Mouse (Mus musculus): Measurements from ENCODE around the gene Eps8l1.

The Eps8l1 gene

DNA sequence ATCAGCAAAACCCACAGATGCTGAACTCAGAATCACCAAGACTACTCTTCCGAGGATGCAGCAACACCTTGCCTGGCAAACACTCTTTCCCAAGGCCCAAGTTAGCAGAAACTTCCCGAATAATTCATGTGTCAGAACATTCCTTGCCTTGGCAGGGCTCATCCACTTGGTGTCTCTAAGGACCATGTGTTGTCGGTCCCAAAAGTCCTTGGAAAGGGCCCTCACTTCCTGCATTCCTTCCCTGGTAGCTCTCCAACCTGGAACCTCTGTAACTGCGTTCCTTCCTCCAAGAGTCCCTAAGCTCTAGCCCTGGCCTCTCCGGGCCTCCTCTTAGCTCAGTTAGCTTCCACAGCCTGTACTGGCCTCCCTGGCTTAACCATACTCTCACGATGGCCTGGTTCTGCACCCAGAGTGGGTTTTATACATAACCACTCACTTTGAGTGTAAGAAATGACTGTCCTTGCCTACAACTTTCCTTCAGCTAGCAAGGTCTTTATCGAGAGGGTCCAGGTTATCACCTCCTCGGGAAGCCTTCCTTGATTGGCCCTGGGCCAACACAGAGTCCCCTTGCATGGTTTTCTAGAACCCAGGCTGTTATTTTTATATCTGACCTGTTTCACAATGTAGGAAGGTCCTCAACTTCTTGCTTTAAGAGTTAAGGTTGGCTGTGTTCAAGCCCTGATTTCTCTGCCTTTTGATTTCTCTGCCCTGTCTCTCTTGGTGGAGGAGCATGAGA is 51.2 kb downstream of the Eps8l1 start:
- DNase-seq = peak in 1 of 2 experiments; percentile 39

DNA sequence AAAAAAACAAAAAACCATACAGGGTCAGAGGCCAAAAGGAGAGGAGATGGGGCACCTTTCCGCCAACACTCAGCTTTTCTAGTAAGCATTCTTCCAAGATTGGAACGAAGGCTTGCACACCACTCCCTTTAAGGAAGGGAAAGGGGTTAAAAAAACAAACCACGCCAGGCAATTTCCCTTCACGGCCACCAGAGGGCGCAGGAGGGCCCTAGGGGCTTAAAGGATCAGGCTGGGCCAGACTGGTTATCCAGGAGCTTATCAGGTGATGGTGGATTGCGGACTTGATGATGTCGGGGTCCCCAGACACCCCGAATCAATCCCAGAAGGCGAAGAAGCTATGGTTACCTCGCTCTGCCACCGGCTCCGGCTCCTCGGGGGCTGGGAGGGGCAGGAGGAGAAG is 52.8 kb downstream of the Eps8l1 start:
- DNase-seq = peak; percentile 50 to 63

DNA sequence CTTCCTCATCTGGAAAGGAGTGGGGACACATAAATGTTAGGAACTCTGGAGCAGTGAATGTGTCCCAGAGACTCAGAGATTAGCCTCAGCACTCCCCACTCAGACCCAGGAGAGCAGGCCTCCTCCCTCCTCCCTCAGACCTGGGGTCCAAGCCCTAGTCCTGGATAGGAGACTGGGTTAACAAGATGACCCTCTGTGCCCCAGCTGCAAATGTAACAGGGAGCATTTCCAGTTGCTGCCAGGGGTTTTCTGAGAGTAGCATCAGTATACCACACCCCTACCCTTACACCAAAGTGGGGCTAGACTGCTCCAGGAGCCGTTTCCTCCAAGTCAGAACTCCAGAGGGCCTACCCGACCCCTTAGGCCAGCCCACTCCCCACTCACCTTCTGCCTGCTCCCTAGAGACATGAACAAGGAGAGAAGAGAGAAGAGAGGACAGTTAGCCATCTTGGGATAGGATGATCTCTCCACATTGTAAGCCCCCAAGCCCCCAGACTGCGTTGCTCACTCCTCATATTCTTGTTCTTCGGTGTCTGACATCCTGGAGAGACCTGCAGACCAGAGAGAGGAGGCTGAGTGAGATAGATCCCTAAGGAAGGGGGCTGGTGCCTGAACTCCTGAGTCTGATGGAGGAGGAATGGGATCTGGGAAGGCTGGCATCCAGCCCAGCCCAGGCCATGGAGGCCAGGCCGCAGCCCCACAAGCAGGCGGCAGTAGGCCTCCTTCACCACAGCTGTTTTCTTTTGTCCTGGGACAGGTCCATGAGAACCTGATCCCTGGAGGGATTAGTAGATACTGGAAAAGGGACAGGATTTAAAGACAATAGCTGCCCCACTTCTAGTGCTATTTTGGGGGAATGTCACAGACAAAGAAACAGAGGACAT is 53.6 kb downstream of the Eps8l1 start:
- peak in 1 of 2 experiments; percentile 51 for DNase-seq

DNA sequence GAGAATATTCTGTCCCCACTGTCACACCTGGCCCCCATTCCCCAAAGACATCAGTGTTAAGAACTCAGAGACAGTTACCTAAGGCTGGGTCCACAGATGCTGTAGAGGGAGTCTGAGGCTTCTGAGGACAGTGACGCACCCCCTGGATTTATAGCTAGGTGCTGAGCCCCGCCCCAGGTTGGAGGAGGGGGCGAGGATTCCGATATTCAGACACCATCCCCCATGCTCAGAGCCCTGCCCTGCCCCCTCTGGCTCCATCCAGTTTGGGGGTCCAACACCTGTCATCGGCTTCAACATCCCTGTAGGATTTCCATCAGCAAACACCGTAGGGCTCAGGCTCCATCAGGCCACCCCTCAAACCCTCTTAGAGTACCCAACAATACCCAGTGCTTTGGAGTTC is 55.4 kb downstream of the Eps8l1 start:
- DNase-seq = no peak

DNA sequence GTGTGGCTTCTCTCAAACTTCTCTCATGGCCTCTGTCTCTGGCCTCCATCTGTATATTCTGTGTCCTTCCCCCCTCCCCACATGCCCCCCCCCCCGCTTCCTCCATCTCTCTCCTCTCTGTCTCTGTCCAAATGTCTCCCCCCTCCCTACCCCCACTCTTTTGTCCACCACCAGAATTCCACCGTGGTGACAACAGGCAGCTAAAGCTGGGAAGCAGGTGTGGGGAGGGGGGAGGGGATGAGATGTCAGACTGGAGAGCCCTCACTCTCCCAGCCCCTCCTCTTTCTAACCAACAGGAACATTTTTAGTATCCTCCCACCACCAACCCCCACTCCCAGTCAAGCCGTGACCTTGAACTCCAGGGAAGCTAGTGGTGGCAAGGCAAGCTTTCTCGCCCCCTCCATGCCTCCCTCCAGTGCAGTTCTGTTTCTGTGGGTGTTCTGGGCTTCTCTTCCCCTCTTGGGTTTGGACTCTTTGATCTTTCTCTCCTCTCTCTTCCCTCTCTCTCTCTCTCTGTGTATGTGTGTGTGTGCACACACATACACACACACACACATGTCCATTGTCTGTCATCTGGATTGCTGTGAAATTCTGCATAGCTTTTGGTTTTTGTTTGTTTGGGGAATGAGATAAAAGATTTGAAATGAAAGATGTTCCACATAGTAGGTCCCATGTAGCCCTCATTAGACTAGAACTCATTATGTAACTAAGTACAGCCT is 56.0 kb downstream of the Eps8l1 start, which contains the start of gene Tnnt1:
Gene Tnnt1 (minus strand): TSS at position 51 of the 719 bp plus-strand sequence.
- no peak for DNase-seq

DNA sequence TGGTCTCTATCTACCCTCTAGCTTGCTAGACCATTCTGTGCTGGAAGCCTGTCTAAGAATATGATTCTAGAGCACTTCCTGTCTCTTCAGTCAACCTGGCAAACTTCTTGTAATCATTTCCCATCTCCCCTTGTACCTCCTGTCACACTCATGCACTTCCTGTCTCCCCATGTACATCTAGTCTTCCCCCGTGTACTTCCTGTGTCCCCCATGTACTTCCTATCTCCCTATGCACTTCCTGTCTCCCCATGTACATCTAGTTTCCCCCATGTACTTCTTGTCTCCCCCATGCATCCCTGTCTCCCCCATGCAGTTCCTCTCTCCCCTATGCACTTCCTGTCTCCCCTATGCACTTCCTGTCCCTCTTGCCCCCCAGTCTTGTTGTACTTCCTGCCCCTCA is 58.0 kb downstream of the Eps8l1 start:
- no peak for DNase-seq

DNA sequence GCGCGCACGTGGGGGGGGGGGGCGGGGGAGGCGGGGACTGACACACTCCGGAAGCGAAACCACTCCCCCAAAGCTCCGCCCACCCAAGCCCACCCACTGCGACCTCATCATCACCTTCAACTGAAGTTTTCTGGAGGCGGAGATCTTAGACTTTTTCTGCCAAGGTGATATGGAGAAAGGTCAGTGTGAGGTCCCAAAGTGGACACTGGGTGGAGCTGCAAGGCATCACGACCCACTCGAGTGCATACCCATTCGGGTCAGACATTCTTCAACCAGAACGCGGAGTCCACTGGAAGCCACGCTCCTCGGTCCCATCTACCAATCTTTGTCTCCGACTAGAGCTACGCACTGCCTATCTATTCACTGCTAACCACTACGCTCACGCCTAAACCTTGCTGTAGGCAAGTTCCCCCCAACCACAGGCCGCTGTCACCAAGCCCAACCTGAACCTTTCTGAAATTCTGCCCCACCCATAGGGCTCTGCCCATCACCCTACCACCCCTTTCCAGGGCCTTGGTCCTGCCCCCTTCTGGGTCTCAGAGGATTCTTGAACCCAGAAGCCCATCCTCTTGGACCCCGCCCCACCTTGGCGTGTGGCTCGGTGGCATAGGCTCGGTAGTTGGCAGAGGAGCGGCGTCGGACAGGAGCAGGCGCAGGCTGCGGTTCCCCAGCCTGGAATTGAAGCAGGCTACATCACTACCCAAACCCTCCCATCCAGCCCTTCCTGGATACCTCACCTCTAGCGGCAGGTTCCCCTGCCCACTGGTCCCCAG is 60.9 kb downstream of the Eps8l1 start:
- no peak for DNase-seq

DNA sequence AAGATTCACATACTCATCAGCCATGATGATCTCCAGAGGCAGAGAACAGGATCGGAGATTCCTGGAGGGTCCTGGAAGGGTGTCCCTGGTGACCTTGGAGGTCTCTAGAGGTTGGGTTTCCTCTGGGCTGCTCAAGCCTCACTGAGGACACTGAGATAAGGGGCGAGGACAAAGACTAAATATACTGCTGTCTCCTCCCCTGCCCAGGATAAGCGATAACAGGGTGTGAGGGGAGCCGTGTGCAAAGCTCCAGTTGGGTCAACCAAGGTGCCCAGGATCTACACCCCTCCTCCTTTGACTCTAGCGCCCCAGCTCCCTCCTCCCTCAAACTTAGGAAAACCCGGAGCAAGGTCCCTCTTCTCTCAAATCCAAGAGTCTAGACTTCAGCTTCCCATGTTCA is 61.8 kb downstream of the Eps8l1 start:
- DNase-seq = no peak

DNA sequence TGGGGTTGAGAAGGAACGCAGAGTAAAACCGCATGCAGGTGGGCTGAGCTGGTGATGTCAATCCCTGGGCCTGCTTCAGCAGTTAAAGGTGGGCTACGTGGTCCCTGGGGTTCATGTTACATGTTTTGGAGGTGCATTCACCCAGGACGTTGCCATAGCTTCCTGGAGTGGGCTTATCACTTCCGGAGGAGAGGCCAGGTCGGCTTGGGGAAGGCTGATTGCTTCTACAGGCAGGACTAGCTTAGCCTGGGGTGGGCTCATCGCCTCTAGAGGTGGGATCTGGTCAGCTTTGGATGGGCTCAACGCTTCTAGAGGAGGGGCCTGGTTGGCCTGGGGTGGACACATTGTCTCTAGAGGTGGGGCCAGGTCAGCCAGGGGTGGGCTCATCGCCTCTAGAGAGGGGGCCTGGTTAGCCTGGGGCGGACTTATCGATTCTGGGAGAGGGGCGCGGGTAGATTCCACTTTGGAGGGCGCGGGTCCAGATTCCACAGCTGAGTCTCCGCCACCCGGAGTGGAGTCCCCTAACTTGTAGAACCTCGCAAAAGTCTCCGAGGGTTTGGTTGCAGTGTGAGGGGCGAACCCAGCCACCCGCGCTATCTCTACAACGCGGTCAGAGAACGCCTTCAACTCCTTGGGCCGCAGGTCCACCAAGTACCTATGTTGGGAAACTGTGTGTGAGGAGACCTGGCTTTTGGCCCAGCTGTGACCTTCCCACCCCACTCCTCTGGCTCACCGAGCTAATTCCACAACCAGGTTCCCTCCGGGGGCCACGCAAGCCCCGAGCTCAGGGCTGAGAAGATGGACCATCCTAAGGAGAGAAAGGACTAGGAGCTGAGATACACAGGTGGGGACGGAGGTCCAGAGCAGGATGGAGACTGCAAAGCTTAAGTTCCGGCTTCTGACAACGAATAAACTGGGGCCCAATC is 63.0 kb downstream of the Eps8l1 start:
- DNase-seq = no peak

DNA sequence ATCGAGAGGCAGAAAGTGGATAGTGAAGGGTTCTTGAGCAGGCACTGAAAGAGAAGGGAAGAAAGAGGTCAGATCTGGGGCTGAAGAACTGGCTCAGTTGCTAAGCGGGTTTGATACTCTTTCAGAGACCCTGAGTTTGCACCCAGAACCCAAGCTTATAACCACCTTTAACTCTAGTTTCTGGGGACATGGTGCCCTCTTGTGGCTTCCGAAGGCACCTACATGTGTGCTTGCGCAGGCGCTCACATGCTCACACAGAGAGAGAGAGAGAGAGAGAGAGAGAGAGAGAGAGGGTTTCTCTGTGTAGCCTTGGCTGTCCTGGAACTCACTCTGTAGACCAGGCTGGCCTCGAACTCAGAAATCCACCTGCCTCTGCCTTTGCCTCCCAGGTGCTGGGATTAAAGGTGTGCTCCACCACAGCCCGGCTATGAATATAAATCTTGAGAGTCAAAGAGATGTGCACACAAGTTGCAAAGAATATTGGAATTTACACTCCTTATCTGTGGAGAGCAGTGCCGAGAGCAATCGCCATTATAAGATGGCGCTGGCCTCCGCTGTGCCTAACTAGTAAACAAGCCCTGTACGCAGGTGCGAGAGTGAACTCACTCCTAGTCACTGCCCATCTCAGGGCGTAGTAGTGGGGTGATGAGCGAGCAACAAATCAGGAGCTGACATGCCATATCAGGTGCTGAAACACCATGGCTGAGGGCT is 63.9 kb downstream of the Eps8l1 start, which contains the start of gene Tnni3:
Gene Tnni3 (minus strand): TSS at position 18 of the 711 bp plus-strand sequence.
- DNase-seq = peak; percentile 53 to 68

DNA sequence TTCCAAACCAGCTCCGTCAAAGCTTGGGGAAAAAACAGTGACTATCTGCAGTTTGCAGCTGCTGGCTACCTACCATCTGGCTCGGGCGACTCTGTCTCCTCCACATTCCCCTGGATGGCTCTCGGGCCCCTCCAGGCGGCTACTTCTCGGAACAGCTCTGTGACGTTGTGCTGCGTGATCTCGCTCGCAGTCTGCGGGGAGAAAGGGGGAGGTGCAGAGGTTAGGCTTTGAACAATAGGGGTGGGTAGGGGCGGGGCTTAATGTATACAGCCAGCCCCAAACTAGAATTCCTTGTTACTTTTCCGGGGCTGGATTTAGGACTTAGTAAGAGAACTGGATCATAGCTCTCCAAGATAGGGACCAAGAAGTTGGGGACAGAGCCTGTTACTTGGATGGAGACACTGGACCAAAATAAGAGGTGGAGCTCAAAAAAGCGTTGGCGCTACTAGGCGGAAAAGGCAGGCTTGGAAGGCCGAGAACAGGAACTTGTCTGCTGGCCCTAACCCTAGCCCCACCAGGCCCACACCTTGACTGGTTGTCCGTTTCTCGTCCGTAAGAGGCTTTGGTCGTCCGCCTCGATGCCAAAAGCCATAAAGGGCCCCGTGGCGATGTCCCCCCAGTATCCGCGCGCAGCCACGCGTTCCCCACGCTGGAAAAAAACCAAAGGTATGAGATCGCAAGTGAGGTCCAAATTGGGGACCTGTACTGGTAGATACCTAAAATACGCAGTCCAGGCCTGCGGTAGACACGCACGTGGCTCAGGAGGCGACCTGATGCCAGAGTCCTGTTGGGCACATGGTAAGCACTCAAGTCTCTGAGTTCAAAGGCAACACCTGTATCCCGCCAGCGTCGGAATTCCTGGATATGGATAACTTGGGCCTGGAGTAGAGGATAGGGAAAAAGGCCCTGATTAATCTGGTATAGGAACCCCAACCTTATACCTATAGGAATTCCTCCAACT is 66.1 kb downstream of the Eps8l1 start:
- DNase-seq = peak; percentile 86

DNA sequence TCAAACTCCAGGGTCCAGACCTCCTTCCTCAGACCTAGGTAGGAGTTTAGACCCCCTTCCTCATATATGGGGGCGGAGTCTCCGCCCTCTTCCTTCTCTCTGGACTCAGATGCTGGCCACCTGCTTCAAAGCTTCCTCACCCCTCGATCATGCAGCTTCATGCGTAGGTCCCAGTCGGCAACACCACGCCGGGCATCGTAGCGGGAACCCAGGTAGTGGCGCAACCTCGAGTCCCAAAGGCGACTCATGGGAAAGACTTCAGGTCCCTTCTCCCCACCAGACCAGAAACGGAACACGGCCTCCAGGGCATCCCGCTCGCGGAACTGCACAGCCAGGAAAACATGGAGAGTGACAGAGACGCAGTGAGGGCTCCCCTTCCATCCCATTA is 66.8 kb downstream of the Eps8l1 start:
- no peak for DNase-seq
